Mouse (Mus musculus): ENCODE measurements around the gene Cntnap2. TPM values are rescaled to one million over a fixed set of nuclear protein-coding genes. Genes with fewer than 3 reads are reported as not detected.
"Not testable (repeated sequence)": the region's sequence is repeated elsewhere in the genome, so short reads cannot be mapped to it uniquely, and the experiment has no call there.

Cntnap2 gene
- polyA plus RNA-seq, 1 experiment from 2014 or later = 48.2 TPM

DNA sequence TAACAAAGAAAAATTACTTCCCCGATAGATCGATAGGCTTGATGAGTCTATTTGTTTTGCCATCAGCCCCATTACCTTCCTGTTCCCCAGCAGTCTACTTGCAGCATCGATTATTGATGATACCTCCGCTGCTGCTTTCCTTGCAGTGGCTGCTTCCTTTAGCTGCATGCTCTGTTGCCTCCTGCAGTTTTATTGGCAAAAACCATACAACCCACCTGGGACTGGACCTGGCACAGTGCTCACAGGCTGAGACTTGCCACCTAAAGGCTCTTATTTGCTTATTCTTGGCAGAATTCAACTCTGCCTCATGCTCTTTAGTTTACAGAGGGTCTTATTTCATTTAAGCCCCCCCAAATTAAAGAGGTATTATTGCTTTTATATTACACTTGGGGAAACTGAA, 1355.4 kb downstream of the Cntnap2 start:
- no peak overlapping the region for H3K4me3 ChIP-seq (ENCODE audit: low read length)
- no peaks in the 10 kb centered on the region; the same call in 1 of the 2 replicates for H3K4me1 ChIP-seq (ENCODE audit: control insufficient read depth, insufficient read depth, low read depth, low read length)
- H3K36me3 ChIP-seq (ENCODE audit: control insufficient read depth, insufficient read depth, low read length) = no peaks in the 10 kb centered on the region
- no peaks in the 10 kb centered on the region for H3K27me3 ChIP-seq (replicated peaks; ENCODE audit: control insufficient read depth, insufficient read depth, low read length)
- ATAC-seq = no peak
- no peaks in the 10 kb centered on the region for H3K9me3 ChIP-seq (ENCODE audit: control insufficient read depth, low read length)
- no peak overlapping the region for H3K9ac ChIP-seq (ENCODE audit: low read depth, low read length)
- H3K27ac ChIP-seq (ENCODE audit: low read depth, low read length) = no peak overlapping the region
- WGBS = 74% methylated on average over 4 of the region's 4 CpGs
- no peak overlapping the region for H3K4me2 ChIP-seq (ENCODE audit: low read length)

DNA sequence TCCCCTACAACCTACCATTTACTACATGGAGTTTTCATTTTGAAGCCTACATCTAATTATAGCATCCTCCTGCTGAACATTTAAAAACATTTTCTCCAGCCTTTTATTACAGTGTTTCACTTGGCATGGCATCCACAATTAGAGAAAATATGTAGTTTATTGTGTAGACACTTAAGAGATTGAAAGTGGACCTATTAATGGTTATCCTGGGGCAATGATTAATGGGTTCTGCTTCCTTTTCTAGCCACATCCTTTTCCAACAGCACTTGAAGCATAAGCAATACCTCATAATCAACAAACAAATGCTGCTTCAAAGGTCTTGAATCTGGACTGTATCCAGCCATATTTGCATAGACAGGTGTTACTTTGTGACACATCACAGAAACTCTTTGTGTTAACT, 1360.7 kb downstream of the Cntnap2 start:
- ATAC-seq = no peak
- no peaks in the 10 kb centered on the region for H3K27me3 ChIP-seq (replicated peaks; ENCODE audit: control insufficient read depth, insufficient read depth, low read length)
- no peak overlapping the region for H3K4me2 ChIP-seq (ENCODE audit: low read length)
- H3K9me3 ChIP-seq (ENCODE audit: control insufficient read depth, low read length) = no peaks in the 10 kb centered on the region
- no peak overlapping the region for H3K4me3 ChIP-seq (ENCODE audit: low read length)
- H3K9ac ChIP-seq (ENCODE audit: low read depth, low read length) = no peak overlapping the region
- H3K27ac ChIP-seq (ENCODE audit: low read depth, low read length) = no peak overlapping the region
- no peaks in the 10 kb centered on the region for H3K36me3 ChIP-seq (ENCODE audit: control insufficient read depth, insufficient read depth, low read length)
- no peaks in the 10 kb centered on the region for H3K4me1 ChIP-seq (ENCODE audit: control insufficient read depth, insufficient read depth, low read depth, low read length)

DNA sequence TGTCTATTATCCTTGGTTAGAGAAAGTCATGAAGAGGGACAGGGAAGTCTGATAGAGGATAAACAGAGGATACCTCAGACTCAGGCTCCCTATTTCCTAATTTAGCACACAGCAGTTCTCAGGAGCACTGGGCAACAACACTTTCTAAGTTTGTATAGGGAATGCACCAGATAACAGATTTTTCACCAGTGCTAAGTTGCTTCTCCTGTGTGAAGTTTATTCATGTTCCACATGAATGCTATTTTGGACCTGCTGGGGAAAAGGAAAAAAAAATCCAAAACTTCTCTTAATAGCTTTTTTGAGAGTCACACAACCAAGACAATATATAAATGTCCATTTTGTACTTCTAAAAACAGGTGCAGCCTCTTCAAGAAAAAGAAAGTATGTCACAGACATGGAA, 1361.2 kb downstream of the Cntnap2 start:
- H3K9ac ChIP-seq (ENCODE audit: low read depth, low read length) = no peak overlapping the region
- H3K4me3 ChIP-seq (ENCODE audit: low read length) = no peak overlapping the region
- no peaks in the 10 kb centered on the region for H3K4me1 ChIP-seq (ENCODE audit: control insufficient read depth, insufficient read depth, low read depth, low read length)
- no peak for ATAC-seq
- no peaks in the 10 kb centered on the region for H3K27me3 ChIP-seq (replicated peaks; ENCODE audit: control insufficient read depth, insufficient read depth, low read length)
- no peaks in the 10 kb centered on the region for H3K9me3 ChIP-seq (ENCODE audit: control insufficient read depth, low read length)
- no peaks in the 10 kb centered on the region for H3K36me3 ChIP-seq (ENCODE audit: control insufficient read depth, insufficient read depth, low read length)
- no peak overlapping the region for H3K27ac ChIP-seq (ENCODE audit: low read depth, low read length)
- H3K4me2 ChIP-seq (ENCODE audit: low read length) = no peak overlapping the region

DNA sequence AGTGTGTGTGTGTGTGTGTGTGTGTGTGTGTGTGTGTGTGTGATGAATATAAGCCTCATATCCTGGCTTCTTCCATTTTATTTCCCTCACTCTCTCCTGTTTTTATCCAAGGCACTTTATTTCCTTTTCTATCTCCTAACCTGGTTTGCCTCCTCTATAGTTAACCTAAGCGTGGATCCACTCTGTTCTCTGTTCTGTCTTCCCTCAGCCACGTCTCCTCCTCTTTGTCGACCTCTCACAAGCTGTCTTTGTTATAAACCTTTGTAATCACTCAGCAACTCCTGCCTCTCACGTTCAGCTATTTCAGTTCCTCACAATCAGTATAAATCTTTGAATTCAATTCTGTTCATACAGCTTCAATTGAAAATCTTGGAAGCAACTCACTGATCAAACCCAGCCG, 1369.1 kb downstream of the Cntnap2 start:
- no peaks in the 10 kb centered on the region for H3K4me1 ChIP-seq (ENCODE audit: control insufficient read depth, insufficient read depth, low read depth, low read length)
- H3K27ac ChIP-seq (ENCODE audit: low read depth, low read length) = no peak overlapping the region
- H3K27me3 ChIP-seq (replicated peaks; ENCODE audit: control insufficient read depth, insufficient read depth, low read length) = no peaks in the 10 kb centered on the region
- no peaks in the 10 kb centered on the region for H3K36me3 ChIP-seq (ENCODE audit: control insufficient read depth, insufficient read depth, low read length)
- no peak overlapping the region for H3K9ac ChIP-seq (ENCODE audit: low read depth, low read length)
- no peak overlapping the region for H3K4me3 ChIP-seq (ENCODE audit: low read length)
- no peak for ATAC-seq
- WGBS = 33% methylated on average over 5 of the region's 5 CpGs
- no peaks in the 10 kb centered on the region for H3K9me3 ChIP-seq (ENCODE audit: control insufficient read depth, low read length)
- no peak overlapping the region for H3K4me2 ChIP-seq (ENCODE audit: low read length)

DNA sequence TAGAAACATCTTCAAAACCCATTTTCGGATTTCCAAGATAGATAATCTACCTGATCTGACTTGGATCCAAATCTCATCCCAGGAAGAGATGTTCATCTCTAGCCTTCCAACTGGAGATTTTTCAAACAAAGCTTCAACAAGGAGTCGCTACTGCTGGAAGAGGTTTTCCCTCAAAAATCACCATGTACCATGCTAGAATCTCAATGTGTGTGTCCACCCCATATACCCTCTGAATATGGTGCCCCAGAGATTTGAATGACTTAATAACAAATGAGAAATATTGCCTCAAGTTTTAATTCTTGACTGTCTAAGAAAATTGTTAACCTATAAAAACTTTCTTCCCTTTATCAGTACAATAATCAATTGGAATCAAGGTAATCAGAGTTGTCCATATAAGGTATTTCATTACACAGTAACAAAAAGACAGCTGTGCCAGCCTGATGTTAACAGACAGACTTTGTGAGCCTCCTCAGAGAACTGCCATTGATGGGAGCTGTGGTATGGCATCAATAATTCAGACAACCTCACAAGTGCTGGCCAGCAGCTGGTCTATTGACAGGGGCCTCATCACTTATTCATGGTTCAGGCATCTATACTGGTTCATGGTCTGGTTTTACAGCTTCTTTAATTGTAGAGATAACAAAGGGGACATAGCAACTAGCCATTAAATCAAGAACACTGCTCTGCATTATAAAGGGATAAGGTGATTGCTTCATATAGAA, 1391.9 kb downstream of the Cntnap2 start:
- no peak for ATAC-seq

DNA sequence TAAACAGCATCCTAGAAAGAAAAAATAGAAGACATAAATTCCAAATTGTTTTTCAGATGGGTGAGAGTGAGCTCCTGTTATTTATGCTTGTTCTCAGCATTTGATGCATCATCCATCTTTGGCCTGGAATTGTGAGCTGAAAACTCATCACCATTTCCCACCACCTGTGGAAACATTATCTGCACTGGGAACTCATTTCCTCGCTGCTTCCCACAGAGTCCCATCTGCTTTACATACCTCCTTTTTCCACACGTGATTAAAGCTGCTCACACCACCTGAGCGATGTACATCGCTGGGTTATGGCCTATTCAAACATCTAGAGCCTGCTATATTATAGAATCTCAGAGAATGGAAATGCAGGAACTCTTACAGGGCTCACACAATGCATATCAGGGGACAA, 1413.5 kb downstream of the Cntnap2 start:
- no peaks in the 10 kb centered on the region for H3K4me1 ChIP-seq (ENCODE audit: control insufficient read depth, insufficient read depth, low read depth, low read length)
- no peak for ATAC-seq
- H3K27me3 ChIP-seq (replicated peaks; ENCODE audit: control insufficient read depth, insufficient read depth, low read length) = no peaks in the 10 kb centered on the region
- H3K36me3 ChIP-seq (ENCODE audit: control insufficient read depth, insufficient read depth, low read length) = no peaks in the 10 kb centered on the region
- WGBS = 52% methylated on average over 4 of the region's 4 CpGs
- no peak overlapping the region for H3K9ac ChIP-seq (ENCODE audit: low read depth, low read length)
- no peaks in the 10 kb centered on the region for H3K9me3 ChIP-seq (ENCODE audit: control insufficient read depth, low read length)
- H3K4me3 ChIP-seq (ENCODE audit: low read length) = no peak overlapping the region
- H3K27ac ChIP-seq (ENCODE audit: low read depth, low read length) = no peak overlapping the region
- no peak overlapping the region for H3K4me2 ChIP-seq (ENCODE audit: low read length)

More for the DNA sequence above, 1391.9 kb downstream of the Cntnap2 start:
- no peak overlapping the region for H3K27ac ChIP-seq (ENCODE audit: low read depth, low read length)
- no peak overlapping the region for H3K4me2 ChIP-seq (ENCODE audit: low read length)
- H3K4me1 ChIP-seq (ENCODE audit: control insufficient read depth, insufficient read depth, low read depth, low read length) = no peaks in the 10 kb centered on the region
- no peaks in the 10 kb centered on the region for H3K36me3 ChIP-seq (ENCODE audit: control insufficient read depth, insufficient read depth, low read length)
- 88% methylated on average over 2 of the region's 2 CpGs for WGBS
- no peak overlapping the region for H3K9ac ChIP-seq (ENCODE audit: low read depth, low read length)
- H3K9me3 ChIP-seq (ENCODE audit: control insufficient read depth, low read length) = no peaks in the 10 kb centered on the region
- no peak overlapping the region for H3K4me3 ChIP-seq (ENCODE audit: low read length)
- H3K27me3 ChIP-seq (replicated peaks; ENCODE audit: control insufficient read depth, insufficient read depth, low read length) = no peaks in the 10 kb centered on the region

DNA sequence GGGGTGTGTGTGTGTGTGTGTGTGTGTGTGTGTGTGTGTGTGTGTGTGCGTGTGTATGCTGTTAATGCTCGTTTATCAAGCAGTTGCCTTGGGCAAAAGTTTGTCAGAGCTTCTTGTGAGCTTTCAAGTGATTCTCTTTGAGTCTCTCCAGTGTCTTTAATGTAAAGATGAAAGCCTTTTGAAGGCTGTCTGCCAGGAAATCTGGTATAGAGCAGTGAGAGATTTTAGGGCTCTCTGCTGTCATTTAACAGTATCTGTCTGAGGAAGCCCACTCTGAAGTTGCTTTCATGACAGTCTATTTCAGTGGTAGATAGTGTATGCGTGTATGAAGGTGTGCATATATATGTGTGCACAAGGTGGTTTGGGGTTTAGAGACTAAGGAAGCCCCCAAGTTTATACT, 1425.2 kb downstream of the Cntnap2 start:
- no peak overlapping the region for H3K4me2 ChIP-seq (ENCODE audit: low read length)
- H3K27ac ChIP-seq (ENCODE audit: low read depth, low read length) = no peak overlapping the region
- ATAC-seq = no peak
- WGBS = 72% methylated on average over 3 of the region's 3 CpGs
- no peaks in the 10 kb centered on the region for H3K4me1 ChIP-seq (ENCODE audit: control insufficient read depth, insufficient read depth, low read depth, low read length)
- no peaks in the 10 kb centered on the region for H3K27me3 ChIP-seq (replicated peaks; ENCODE audit: control insufficient read depth, insufficient read depth, low read length)
- H3K9ac ChIP-seq (ENCODE audit: low read depth, low read length) = no peak overlapping the region
- no peaks in the 10 kb centered on the region for H3K9me3 ChIP-seq (ENCODE audit: control insufficient read depth, low read length)
- no peaks in the 10 kb centered on the region for H3K36me3 ChIP-seq (ENCODE audit: control insufficient read depth, insufficient read depth, low read length)
- H3K4me3 ChIP-seq (ENCODE audit: low read length) = no peak overlapping the region

DNA sequence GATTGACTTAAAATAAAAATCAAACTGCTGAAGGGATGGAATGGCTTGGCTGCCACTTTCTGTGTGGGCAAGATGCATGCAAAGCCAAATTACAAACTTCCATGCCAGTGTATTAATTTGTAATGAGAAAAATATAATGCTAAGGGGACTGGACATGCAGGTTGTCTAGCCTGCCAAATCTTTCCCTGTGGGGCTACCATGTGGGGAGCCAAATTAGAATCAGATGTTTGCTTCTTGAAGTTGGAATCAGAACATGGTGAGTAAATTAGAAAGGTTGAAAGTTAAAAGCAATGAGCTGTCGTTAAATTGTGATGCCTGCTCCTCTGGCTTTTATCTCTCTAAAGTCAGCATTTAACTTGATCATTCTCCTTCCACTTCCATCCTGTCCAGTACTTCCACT, 1443.6 kb downstream of the Cntnap2 start:
- H3K4me2 ChIP-seq (ENCODE audit: low read length) = no peak overlapping the region
- WGBS = 71% methylated on average over 1 of the region's 1 CpGs
- no peak for ATAC-seq

DNA sequence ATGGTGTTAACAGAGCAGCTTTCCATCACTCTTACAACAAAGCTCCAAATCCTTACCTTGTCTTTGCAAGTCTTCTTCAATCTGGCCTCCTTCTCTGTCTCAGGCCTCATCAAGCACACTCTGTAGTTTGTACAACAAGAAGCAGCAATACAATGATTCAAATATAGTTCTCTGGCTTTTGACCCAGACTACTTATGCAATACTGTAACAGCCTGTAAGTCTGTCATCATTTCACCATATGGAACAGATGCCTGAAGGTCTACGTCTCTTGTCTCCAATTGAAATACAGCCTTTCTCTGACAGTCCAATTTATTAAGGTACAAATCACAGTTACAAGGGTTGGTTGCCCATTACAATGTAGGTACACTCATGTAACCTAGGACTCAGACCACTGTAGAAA, 1453.7 kb downstream of the Cntnap2 start:
- no peak for ATAC-seq
- Histone ChIP-seq H3K4me2 (ENCODE audit: low read length) (no peak overlapping the region), H3K4me1 (ENCODE audit: control insufficient read depth, insufficient read depth, low read depth, low read length) (no peaks in the 10 kb centered on the region), H3K36me3 (ENCODE audit: control insufficient read depth, insufficient read depth, low read length) (no peaks in the 10 kb centered on the region), H3K4me3 (ENCODE audit: low read length) (no peak overlapping the region), H3K9me3 (ENCODE audit: control insufficient read depth, low read length) (no peaks in the 10 kb centered on the region), H3K27me3 (replicated peaks; ENCODE audit: control insufficient read depth, insufficient read depth, low read length) (no peaks in the 10 kb centered on the region), H3K9ac (ENCODE audit: low read depth, low read length) (no peak overlapping the region), H3K27ac (ENCODE audit: low read depth, low read length) (no peak overlapping the region)
- 86% methylated on average over 1 of the region's 1 CpGs for WGBS

More for the DNA sequence above, 1443.6 kb downstream of the Cntnap2 start:
- no peaks in the 10 kb centered on the region for H3K9me3 ChIP-seq (ENCODE audit: control insufficient read depth, low read length)
- H3K27ac ChIP-seq (ENCODE audit: low read depth, low read length) = no peak overlapping the region
- H3K4me3 ChIP-seq (ENCODE audit: low read length) = no peak overlapping the region
- no peak overlapping the region for H3K9ac ChIP-seq (ENCODE audit: low read depth, low read length)
- no peaks in the 10 kb centered on the region for H3K36me3 ChIP-seq (ENCODE audit: control insufficient read depth, insufficient read depth, low read length)
- H3K4me1 ChIP-seq (ENCODE audit: control insufficient read depth, insufficient read depth, low read depth, low read length) = no peaks in the 10 kb centered on the region
- no peaks in the 10 kb centered on the region for H3K27me3 ChIP-seq (replicated peaks; ENCODE audit: control insufficient read depth, insufficient read depth, low read length)

DNA sequence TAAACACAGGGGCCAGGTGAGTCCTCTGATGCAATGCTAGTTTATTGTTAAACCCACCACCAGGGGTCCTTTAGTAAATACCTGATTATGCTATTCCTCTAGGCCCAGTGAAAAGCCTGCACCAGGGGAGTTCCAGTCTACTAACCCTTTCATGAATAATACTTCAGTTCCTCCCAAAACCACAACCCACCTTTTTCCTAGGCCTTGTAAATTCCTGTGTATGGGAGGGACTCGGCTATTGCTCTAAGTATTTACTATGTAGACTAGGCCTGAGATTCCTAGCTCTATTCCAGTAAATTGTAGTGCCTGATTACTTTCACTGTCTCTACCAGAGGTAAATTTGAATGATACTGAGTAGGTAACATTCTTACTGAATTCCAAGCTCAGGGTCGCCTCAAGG, 1478.4 kb downstream of the Cntnap2 start:
- 88% methylated on average over 2 of the region's 2 CpGs for WGBS
- not testable (repeated sequence) for H3K4me3 ChIP-seq (ENCODE audit: low read length); H3K4me1 ChIP-seq (ENCODE audit: control insufficient read depth, insufficient read depth, low read depth, low read length); H3K9ac ChIP-seq (ENCODE audit: low read depth, low read length); H3K36me3 ChIP-seq (ENCODE audit: control insufficient read depth, insufficient read depth, low read length); ATAC-seq; H3K27ac ChIP-seq (ENCODE audit: low read depth, low read length); H3K4me2 ChIP-seq (ENCODE audit: low read length); H3K9me3 ChIP-seq (ENCODE audit: control insufficient read depth, low read length); H3K27me3 ChIP-seq (replicated peaks; ENCODE audit: control insufficient read depth, insufficient read depth, low read length)

Data from hindbrain, embryonic 16.5 days (tissue).